Mouse (Mus musculus) CH12.LX (cell line): ENCODE measurements around the gene Gon7.

Experiments used
- CTCF ChIP-seq, 2 experiments: IDR thresholded peaks in 1 of 2; conservative IDR thresholded peaks in 1 of 2; 2 replicates each; pipeline ENCODE4 v1.5.1; 2011 to 2012; ENCODE audit warnings: low read depth in 2 of 2, low read length in 2 of 2, improper control_type of control experiment in 1 of 2, inconsistent platforms in 1 of 2, mild to moderate bottlenecking in 1 of 2, moderate library complexity in 1 of 2
- EP300 ChIP-seq: IDR thresholded peaks from 2 replicates; pipeline ENCODE4 v1.6.1; 2011; ENCODE audit warnings: low read length, improper control_type of control experiment
- MEF2A ChIP-seq: IDR thresholded peaks from 2 replicates; pipeline ENCODE4 v1.6.1; 2014; ENCODE audit warnings: low read depth, mild to moderate bottlenecking, inconsistent platforms, low read length, improper control_type of control experiment, borderline replicate concordance
- NRF1 ChIP-seq: IDR thresholded peaks from 2 replicates; pipeline ENCODE4 v1.6.1; 2014; ENCODE audit warnings: low read depth, mild to moderate bottlenecking, inconsistent platforms, low read length, improper control_type of control experiment, moderate library complexity
- POLR2A ChIP-seq: IDR thresholded peaks from 2 replicates; pipeline ENCODE4 v1.6.1; 2011; ENCODE audit warnings: low read depth, mild to moderate bottlenecking, improper control_type of control experiment, low read length
- RAD21 ChIP-seq: IDR thresholded peaks from 2 replicates; pipeline ENCODE4 v1.6.1; 2011; ENCODE audit warnings: low read depth, mild to moderate bottlenecking, low read length, improper control_type of control experiment, moderate library complexity
- RCOR1 ChIP-seq: conservative IDR thresholded peaks from 2 replicates; pipeline ENCODE4 v1.6.1; 2012; ENCODE audit warnings: low read depth, mild to moderate bottlenecking, inconsistent platforms, low read length, improper control_type of control experiment

DNA sequence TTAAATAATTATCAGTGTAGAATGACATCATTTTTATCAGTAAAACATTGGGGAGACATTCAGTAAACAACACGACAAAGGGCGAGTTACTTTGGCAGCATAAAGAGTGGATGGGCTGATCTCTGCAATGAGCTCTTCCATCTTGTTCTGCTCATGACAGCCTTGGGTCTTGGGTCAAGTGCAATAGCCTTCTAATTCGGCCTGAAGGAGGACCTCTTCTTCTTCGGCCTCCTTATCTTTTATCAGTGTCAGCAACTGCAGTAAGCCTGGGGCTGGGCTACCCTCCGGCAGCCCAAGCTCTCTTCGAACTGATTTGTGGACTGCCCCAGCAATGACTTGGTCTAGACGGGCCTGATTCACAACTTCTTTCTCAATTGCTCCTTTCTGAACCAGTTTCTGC lies 15.5 kb downstream of the Gon7 start:
- TF ChIP-seq CTCF (conservative IDR thresholded peaks at IDR 0.05 in 1 of 2, IDR thresholded peaks at IDR 0.05 in 1 of 2; ENCODE audit: low read depth in 2 of 2, low read length in 2 of 2): no peak
- TF ChIP-seq POLR2A: no peak
- TF ChIP-seq RCOR1: no peak
- TF ChIP-seq EP300: no peak
- no peak for TF ChIP-seq NRF1
- TF ChIP-seq MEF2A: no peak
- TF ChIP-seq RAD21: no peak
